Mouse (Mus musculus) heart, postnatal 0 days (tissue): ENCODE results near the gene Erbb2.

Experiments
- CTCF ChIP-seq: IDR thresholded peaks from 2 replicates; pipeline ENCODE4 v1.5.1; 2016; ENCODE audit warnings: antibody characterized with exemption, control low read depth, low read depth
- EP300 ChIP-seq: IDR thresholded peaks from 2 replicates; pipeline ENCODE4 v1.6.1; 2016; ENCODE audit warnings: antibody characterized with exemption, low read depth

- TF ChIP-seq CTCF (no peak), EP300 (no peak)
Measured at GRCm38 (mm10) chr11:98458121-98458990, 46.1 kb downstream of the Erbb2 start.
